ENCODE assay signal across 8 mouse cellular contexts in the genomic region with DNA sequence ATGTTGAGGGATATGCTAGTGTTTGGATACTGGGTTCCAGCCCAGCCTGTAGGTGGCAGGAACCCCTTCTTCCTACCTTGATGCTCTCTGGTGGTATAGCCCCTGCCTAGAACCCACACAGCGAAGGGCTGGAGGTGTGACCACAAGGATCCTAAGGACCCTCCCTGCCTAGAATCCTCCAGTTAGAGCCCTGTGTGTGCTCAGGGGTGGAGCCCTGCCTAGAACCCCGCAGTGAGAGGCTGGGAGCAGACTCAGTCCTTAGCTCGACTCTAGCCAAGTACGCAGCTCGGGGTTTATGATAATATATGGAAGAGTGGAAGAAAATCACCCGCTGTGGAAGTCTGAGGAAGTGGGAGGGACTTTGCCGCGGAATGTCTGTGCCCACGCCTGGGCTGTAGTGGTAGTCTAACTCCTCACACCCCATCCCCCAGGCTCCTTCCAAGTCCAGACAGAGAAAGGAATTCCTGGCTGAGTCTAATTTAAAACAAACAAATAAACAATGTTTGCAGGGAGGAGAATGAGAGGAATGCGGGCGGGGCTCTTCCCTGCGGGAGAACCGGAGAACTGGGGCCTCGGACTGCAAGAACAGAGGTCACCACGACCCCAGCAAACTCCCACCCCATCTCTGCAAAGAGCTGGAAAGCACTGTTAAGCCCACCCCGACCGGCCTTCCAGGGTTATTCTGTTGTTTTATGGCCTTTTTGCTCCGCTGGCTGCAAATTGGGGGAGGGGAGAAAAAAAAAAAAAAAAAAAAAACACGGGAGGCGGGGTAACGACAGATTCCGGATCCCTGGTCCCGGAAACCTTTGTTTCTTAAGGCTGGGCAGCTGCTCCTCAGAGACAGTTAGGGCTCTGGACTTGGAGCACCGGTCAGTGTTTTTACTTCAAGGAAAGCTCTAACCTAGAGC. TPM values are rescaled to one million over a fixed set of nuclear protein-coding genes. Genes with fewer than 3 reads are reported as not detected.
DNase-seq lines count a peak whose midpoint lies in the region; ATAC-seq lines count a peak whose summit lies in the region.

No protein-coding gene starts in this region.

- H3K4me1 ChIP-seq in hindbrain, embryonic 11.5 days (replicated peaks; ENCODE audit: control insufficient read depth, insufficient read depth, low read length), result no peaks in the 10 kb centered on the region

- peak overlapping the region; percentile 47 for H3K27ac ChIP-seq in hindbrain, embryonic 11.5 days (ENCODE audit: low read depth, low read length)

- peak overlapping the region; percentile 50 for H3K4me2 ChIP-seq in hindbrain, embryonic 11.5 days (replicated peaks; ENCODE audit: low read depth, low read length)

- no peaks in the 10 kb centered on the region for H3K27me3 ChIP-seq in hindbrain, embryonic 11.5 days (ENCODE audit: control insufficient read depth, insufficient read depth, low read length)

- under 1% methylated on average over 23 of the region's 24 CpGs for whole genome bisulfite sequencing in hindbrain, embryonic 11.5 days

- peak overlapping the region; percentile 11 for H3K4me3 ChIP-seq in hindbrain, embryonic 11.5 days (ENCODE audit: low read depth, low read length)

- H3K9me3 ChIP-seq in hindbrain, embryonic 11.5 days (ENCODE audit: control insufficient read depth, low read length), result no peaks in the 10 kb centered on the region

- peak; percentile 98 for ATAC-seq in frontal cortex, adult (ENCODE audit: low TSS enrichment)
- peak; percentile 76 for ATAC-seq in hindbrain, embryonic 11.5 days (ENCODE audit: low FRiP score)

- peak; percentile 73 for DNase-seq in MN1 (ENCODE audit: low spot score)
- DNase-seq in cerebellum, adult 9-10 months, result peak; percentile 72
- peak; percentile 70 for DNase-seq in hindbrain, embryonic 11.5 days (ENCODE audit: low spot score)
- DNase-seq in layer of hippocampus, postnatal 36 days, result peak; percentile 57 to 64
- peak; percentile 82 for DNase-seq in lung, postnatal 25 days (ENCODE audit: low spot score)
- peak; percentile 79 to 90 for DNase-seq in right cerebral cortex, postnatal 10 days (ENCODE audit: low spot score in 2 of 2)
- DNase-seq in B cell, adult 2 months, result no peak

- no peaks in the 10 kb centered on the region for H3K36me3 ChIP-seq in hindbrain, embryonic 11.5 days (ENCODE audit: control insufficient read depth, insufficient read depth, low read length)

- H3K9ac ChIP-seq in hindbrain, embryonic 11.5 days (ENCODE audit: low read depth, low read length), result peak overlapping the region; percentile 32

RNA-seq across cellular contexts. Expression of a gene that starts 13.3 kb away (rescaled TPM):
- 141 and 152 TPM in 2 replicates for polyA plus RNA-seq in hindbrain, embryonic 11.5 days (2014; fragmentation: Nextera tagmentation; extraction: Ambion mirVana)
- total RNA-seq in layer of hippocampus, postnatal 36 days (2021), result 10 to 100 TPM; 43.1 to 52.6 TPM

RNA-seq across cellular contexts. Expression of a gene that starts 20.1 kb away (rescaled TPM):
- polyA plus RNA-seq in hindbrain, embryonic 11.5 days (2014; fragmentation: Nextera tagmentation; extraction: Ambion mirVana), result 0.59 and 0.69 TPM in 2 replicates
- total RNA-seq in layer of hippocampus, postnatal 36 days (2021), result 1 to 10 TPM in 1 of 2 experiments, under 1 TPM in 1; 0.82 to 1.4 TPM

RNA-seq across cellular contexts. Expression of a gene that starts 33.4 kb away (rescaled TPM):
- polyA plus RNA-seq in hindbrain, embryonic 11.5 days (2014; fragmentation: Nextera tagmentation; extraction: Ambion mirVana), result 9.4 and 10.5 TPM in 2 replicates
- 1 to 10 TPM in 1 of 2 experiments, not detected in 1; 1.0 TPM for total RNA-seq in layer of hippocampus, postnatal 36 days (2021)

RNA-seq across cellular contexts. Expression of a gene that starts 33.5 kb away (rescaled TPM):
- polyA plus RNA-seq in hindbrain, embryonic 11.5 days (2014; fragmentation: Nextera tagmentation; extraction: Ambion mirVana), result 129 and 150 TPM in 2 replicates
- total RNA-seq in layer of hippocampus, postnatal 36 days (2021), result 10 to 100 TPM; 28.4 to 28.7 TPM

RNA-seq across cellular contexts. Expression of a gene that starts 45.1 kb away (rescaled TPM):
- polyA plus RNA-seq in hindbrain, embryonic 11.5 days (2014; fragmentation: Nextera tagmentation; extraction: Ambion mirVana), result 0.67 TPM in 1 of 2 replicates, not detected in the other
- total RNA-seq in layer of hippocampus, postnatal 36 days (2021), result not detected

Comparison
In these comparisons a context has a peak if more than half of its experiments do, and no peak if none do; other contexts are left out.
1. DNase-seq: peak in MN1 (single experiment), cerebellum, adult 9-10 months (single experiment), hindbrain, embryonic 11.5 days (single experiment), layer of hippocampus, postnatal 36 days (2 of 2), lung, postnatal 25 days (single experiment) and right cerebral cortex, postnatal 10 days (2 of 2); none in B cell, adult 2 months (0 of 2).